Mouse (Mus musculus) neural tube, embryonic 11.5 days (tissue): ENCODE results near the gene Mybpc1. TPM values are rescaled to one million over a fixed set of nuclear protein-coding genes. Genes with fewer than 3 reads are reported as not detected.
"Not testable (repeated sequence)": the region's sequence is repeated elsewhere in the genome, so short reads cannot be mapped to it uniquely, and the experiment has no call there.

Experiments used
- ATAC-seq: fragments of 200-750 bp; cut with Nextera tagmentation; 2 replicates; pipeline ENCODE4 v1.8.0; 2017; ENCODE audit warnings: moderate number of reproducible peaks, mild to moderate bottlenecking, moderate TSS enrichment, moderate library complexity; ENCODE audit not compliant: insufficient read depth, low FRiP score, low TSS enrichment
- DNase-seq: peaks from one replicate; pipeline ENCODE4 v3.0.0-alpha.2; 2015; ENCODE audit warnings: low spot score
- H3K27ac ChIP-seq: fragments of 300-500 bp; sonication (generic); 2 replicates; pipeline ENCODE4 v1.5.1; 2014; ENCODE audit warnings: low read depth, mild to moderate bottlenecking, low read length
- H3K27me3 ChIP-seq: fragments of 300-500 bp; sonication (generic); 2 replicates; pipeline ENCODE4 v1.6.1; 2014; ENCODE audit warnings: mild to moderate bottlenecking, low read length, mixed read lengths; ENCODE audit not compliant: control insufficient read depth, insufficient read depth
- H3K36me3 ChIP-seq: fragments of 300-500 bp; sonication (generic); 2 replicates; pipeline ENCODE4 v1.6.1; 2014; ENCODE audit warnings: mild to moderate bottlenecking, low read length, moderate library complexity, mixed read lengths; ENCODE audit not compliant: control insufficient read depth, insufficient read depth
- H3K4me1 ChIP-seq: fragments of 300-500 bp; sonication (generic); 2 replicates; pipeline ENCODE4 v1.6.1; 2014; ENCODE audit warnings: low read length, mixed read lengths; ENCODE audit not compliant: control insufficient read depth, insufficient read depth
- H3K4me2 ChIP-seq: fragments of 300-500 bp; sonication (generic); 2 replicates; pipeline ENCODE4 v1.6.1; 2014; ENCODE audit warnings: low read depth, mild to moderate bottlenecking, moderate library complexity
- H3K4me3 ChIP-seq: fragments of 300-500 bp; sonication (generic); 2 replicates; pipeline ENCODE4 v1.5.1; 2014; ENCODE audit warnings: low read depth, low read length
- H3K9ac ChIP-seq: fragments of 300-500 bp; sonication (generic); 2 replicates; pipeline ENCODE4 v1.6.1; 2014; ENCODE audit warnings: mild to moderate bottlenecking, low read length
- H3K9me3 ChIP-seq: fragments of 300-500 bp; sonication (generic); 2 replicates; pipeline ENCODE4 v1.6.1; 2016; ENCODE audit warnings: low read length; ENCODE audit not compliant: control insufficient read depth
- WGBS: fragments of 180-500 bp; shearing (Covaris S2); extraction: QIAGEN DNeasy Blood & Tissue Kit; methylation state at CpG from one replicate; pipeline ENCODE4 v1.1.7; 2014; 5-methylcytosine and 5-hydroxymethylcytosine counted together
- polyA plus RNA-seq: library from polyadenylated mRNA; unstranded; fragments of >200 nt; fragmentation: Nextera tagmentation; extraction: Ambion mirVana; gene quantifications from 2 replicates; pipeline ENCODE4 v1.2.1, GENCODE M21; 2014

The Mybpc1 gene
- polyA plus RNA-seq, 1 experiment from 2014 or later = 18.8 TPM

DNA sequence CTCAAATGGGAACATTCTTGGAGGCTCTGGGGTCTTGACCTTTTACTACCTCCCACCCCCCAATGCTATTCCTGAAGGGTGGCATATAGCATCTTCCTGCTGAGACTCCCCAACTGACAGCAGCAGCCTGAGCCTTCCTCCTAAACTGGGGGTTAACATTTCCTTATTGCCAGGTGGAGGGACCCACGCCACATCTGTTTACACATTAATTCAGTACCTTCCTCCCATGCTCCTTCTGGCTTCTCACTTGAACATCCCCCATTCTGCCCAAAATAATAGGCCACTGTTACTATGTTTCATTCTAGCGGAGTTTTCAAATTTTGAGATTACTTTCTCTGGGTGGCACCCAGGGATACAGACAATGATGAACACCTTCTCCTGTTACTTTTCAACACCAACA, 80.9 kb downstream of the Mybpc1 start:
- DNase-seq = no peak
- Histone ChIP-seq H3K27me3 (no peaks in the 10 kb centered on the region), H3K9me3 (no peaks in the 10 kb centered on the region), H3K4me1 (no peaks in the 10 kb centered on the region), H3K9ac (no peak overlapping the region), H3K36me3 (no peaks in the 10 kb centered on the region), H3K4me2 (no peak overlapping the region), H3K4me3 (no peak overlapping the region), H3K27ac (no peak overlapping the region)
- ATAC-seq = no peak
- 87% methylated on average over 2 of the region's 2 CpGs for WGBS

DNA sequence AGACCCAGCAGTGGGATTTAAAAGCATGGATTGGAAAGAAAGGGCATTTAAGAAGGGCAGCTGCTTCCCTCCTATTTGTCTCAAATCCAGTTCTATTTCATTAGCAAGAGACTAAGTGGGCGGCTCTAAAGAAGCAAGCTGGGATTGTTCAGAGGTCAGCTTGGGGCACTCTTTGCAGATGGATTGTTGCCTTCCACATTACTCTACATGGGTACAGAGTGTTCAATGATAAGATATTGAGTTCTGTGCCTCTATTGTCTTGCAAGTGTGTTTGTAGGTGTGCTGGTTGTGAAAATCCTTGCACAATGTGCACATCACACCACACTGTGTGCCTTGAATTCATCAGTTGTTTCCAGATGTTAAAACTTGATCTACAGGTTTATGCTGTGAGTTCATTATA, 81.7 kb downstream of the Mybpc1 start:
- no peaks in the 10 kb centered on the region for H3K9me3 ChIP-seq
- H3K4me2 ChIP-seq = no peak overlapping the region
- H3K36me3 ChIP-seq = no peaks in the 10 kb centered on the region
- no peak overlapping the region for H3K9ac ChIP-seq
- no peaks in the 10 kb centered on the region for H3K27me3 ChIP-seq
- H3K4me1 ChIP-seq = no peaks in the 10 kb centered on the region
- DNase-seq = no peak
- no peak overlapping the region for H3K27ac ChIP-seq
- no peak overlapping the region for H3K4me3 ChIP-seq
- no peak for ATAC-seq
- 83% methylated on average over 1 of the region's 1 CpGs for WGBS

DNA sequence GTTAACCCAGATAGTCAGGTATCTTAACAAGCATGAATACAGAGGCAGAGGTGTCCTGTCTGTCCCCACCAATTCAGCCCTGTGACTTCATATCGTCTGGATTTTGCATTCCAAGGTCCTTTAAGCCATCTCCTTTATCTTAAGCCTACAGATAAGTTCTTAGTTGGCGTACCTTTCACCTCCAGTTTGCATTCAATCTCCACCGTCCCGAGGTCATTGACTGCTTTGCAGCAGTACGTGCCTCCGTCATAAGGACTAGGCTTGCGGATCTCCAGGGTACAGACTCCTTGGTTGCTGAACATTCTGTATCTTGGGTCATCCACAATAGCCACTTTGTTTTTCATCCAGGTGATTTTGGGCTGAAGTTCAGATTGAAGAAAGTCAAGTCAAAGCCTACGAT, 82.2 kb downstream of the Mybpc1 start:
- Histone ChIP-seq H3K27me3 (no peaks in the 10 kb centered on the region), H3K27ac (no peak overlapping the region), H3K9me3 (no peaks in the 10 kb centered on the region), H3K4me3 (no peak overlapping the region), H3K4me1 (no peaks in the 10 kb centered on the region), H3K9ac (no peak overlapping the region), H3K36me3 (no peaks in the 10 kb centered on the region), H3K4me2 (no peak overlapping the region)
- ATAC-seq = no peak
- DNase-seq = no peak
- WGBS = 92% methylated on average over 8 of the region's 8 CpGs

DNA sequence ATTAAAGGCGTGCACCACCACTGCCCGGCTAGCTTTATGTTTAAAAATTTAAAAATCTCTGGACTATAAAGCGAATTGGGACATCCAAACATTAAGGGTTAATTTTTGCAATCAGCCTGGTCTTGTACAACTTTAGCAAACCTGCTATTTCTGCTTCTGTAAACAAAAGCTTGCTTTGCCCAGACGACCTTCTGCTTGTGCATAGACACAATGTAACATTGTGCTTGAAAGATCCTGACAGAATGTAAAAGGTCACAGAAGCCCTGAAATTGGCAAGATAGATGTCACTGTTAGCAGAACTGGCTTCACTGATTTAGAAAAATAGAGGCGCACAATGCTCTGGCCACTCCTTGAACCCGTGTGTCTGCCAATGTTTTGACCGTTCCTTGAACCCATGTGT, 89.9 kb downstream of the Mybpc1 start:
- 88% methylated on average over 6 of the region's 7 CpGs for WGBS
- H3K4me1 ChIP-seq, H3K4me2 ChIP-seq, H3K9ac ChIP-seq, DNase-seq, H3K27me3 ChIP-seq, ATAC-seq, H3K27ac ChIP-seq, H3K9me3 ChIP-seq, H3K36me3 ChIP-seq, H3K4me3 ChIP-seq: not testable (repeated sequence)

DNA sequence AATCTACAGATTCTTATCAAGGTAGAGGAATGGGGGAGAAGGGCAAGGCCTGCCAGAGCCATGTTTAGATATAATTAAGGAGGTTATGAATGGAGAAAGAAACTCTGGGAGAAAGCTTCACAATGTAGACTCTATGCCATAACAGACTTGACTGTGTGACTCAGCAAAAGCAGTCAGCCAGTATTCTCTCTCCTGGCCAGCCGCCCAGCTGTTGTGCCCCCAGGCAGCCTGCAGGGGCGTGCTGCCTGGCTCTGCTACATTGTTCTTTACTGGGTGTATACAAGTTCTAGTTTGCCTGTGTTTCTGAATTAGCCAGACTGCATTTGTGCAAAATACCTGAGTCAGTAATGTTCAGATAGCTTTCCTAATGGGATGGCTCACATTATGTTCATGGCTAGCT, 90.5 kb downstream of the Mybpc1 start:
- WGBS = 63% methylated on average over 2 of the region's 2 CpGs
- H3K4me1 ChIP-seq = no peaks in the 10 kb centered on the region
- ATAC-seq (no peak), DNase-seq (no peak)
- H3K36me3 ChIP-seq = no peaks in the 10 kb centered on the region
- H3K4me3 ChIP-seq = no peak overlapping the region
- no peaks in the 10 kb centered on the region for H3K27me3 ChIP-seq
- no peak overlapping the region for H3K4me2 ChIP-seq
- H3K9me3 ChIP-seq = no peaks in the 10 kb centered on the region
- no peak overlapping the region for H3K9ac ChIP-seq
- H3K27ac ChIP-seq = no peak overlapping the region

DNA sequence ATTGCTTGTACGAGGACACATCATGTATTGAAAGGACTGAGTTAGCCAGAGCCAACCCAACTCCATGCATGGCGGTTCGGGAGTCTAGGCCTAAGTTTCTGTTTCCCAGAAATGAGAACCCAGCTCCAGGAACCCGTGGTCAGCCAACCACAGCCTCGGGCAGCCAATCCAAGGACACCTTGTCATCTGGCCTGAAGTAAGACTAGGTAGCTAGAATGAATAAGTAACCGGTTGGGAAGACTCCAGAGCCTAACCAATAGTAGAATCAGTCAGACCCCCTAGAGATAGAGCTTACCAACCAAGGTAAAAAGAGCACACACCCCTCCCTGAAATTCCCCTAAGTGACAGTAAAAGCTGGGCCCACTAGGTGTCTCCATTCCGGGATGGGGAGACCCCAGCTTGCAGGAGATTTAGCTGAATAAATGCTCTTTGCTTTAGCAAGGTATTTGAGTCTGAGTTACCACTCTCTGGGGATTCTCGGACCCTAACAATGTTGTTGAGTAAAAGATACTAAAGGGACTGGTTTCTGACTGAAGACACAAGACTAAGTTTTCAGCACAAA, 91.3 kb downstream of the Mybpc1 start:
- Histone ChIP-seq H3K4me1 (no peaks in the 10 kb centered on the region), H3K4me2 (no peak overlapping the region), H3K36me3 (no peaks in the 10 kb centered on the region), H3K4me3 (no peak overlapping the region), H3K27ac (no peak overlapping the region), H3K9me3 (no peaks in the 10 kb centered on the region), H3K9ac (no peak overlapping the region), H3K27me3 (no peaks in the 10 kb centered on the region)
- ATAC-seq (no peak), DNase-seq (no peak)
- 73% methylated on average over 8 of the region's 8 CpGs for WGBS

DNA sequence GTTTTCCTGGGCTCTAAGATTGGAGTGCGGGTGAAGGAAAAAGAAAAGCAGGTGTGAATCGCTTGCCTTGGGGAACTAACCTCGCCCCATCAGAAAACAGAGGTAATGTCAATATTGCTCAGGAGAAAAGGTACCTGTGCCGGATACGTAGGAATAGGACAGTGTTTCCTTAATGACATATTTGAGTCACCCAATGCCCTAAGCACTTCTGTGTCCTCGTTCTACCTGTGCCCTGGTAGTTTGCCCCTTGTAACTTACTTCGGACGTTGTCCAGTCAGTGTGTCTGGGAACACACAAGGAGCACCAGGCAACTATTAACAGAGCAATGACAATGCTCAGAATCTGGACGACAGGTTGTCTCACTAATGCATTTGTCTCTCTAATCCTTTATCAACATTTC, 93.6 kb downstream of the Mybpc1 start:
- no peak overlapping the region for H3K9ac ChIP-seq
- WGBS = 92% methylated on average over 9 of the region's 9 CpGs
- H3K27ac ChIP-seq = no peak overlapping the region
- H3K9me3 ChIP-seq = no peaks in the 10 kb centered on the region
- H3K4me2 ChIP-seq = no peak overlapping the region
- ATAC-seq (no peak), DNase-seq (no peak)
- no peaks in the 10 kb centered on the region for H3K4me1 ChIP-seq
- H3K27me3 ChIP-seq = no peaks in the 10 kb centered on the region
- H3K36me3 ChIP-seq = no peaks in the 10 kb centered on the region
- H3K4me3 ChIP-seq = no peak overlapping the region

DNA sequence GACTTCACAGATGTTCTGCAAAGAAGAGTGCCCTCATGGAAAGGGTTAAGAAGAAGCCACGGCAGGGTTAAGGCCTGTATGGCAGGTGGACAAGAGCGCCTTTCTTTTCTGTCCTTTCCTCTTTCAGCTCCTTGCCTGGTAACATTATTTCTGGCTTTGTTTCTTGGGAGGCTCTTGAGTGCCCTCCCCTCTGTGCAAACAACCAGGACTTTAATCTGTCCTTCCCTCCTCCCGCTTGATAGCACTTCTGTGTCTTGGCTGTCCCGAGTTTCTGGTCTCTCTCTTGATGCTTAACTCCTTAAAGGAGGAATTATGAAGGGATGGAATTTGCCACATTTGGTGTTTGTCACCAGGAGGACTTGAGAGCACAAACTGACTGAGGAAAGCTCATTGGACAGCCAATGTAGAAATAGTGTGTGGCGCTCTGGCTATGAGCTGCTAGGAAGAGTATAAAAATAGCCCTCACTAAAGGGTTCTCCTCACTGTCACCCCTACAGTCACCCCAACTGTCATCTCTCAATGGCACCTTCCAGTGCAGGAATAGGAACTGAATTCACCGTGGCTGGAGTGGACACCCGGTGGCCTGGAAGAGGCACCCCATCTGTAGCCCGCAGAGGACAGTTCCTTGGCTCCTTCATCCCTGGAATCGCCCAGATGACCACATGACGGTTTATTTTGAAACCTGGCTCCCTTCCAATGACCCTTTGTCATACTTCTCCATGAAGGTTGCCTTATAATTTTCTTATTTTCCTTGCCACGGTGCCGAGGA, 94.3 kb downstream of the Mybpc1 start:
- Histone ChIP-seq H3K36me3 (no peaks in the 10 kb centered on the region), H3K4me1 (no peaks in the 10 kb centered on the region), H3K9me3 (no peaks in the 10 kb centered on the region), H3K27ac (no peak overlapping the region), H3K9ac (no peak overlapping the region), H3K4me2 (no peak overlapping the region), H3K4me3 (no peak overlapping the region), H3K27me3 (no peaks in the 10 kb centered on the region)
- DNase-seq (no peak), ATAC-seq (no peak)
- 76% methylated on average over 12 of the region's 12 CpGs for WGBS

DNA sequence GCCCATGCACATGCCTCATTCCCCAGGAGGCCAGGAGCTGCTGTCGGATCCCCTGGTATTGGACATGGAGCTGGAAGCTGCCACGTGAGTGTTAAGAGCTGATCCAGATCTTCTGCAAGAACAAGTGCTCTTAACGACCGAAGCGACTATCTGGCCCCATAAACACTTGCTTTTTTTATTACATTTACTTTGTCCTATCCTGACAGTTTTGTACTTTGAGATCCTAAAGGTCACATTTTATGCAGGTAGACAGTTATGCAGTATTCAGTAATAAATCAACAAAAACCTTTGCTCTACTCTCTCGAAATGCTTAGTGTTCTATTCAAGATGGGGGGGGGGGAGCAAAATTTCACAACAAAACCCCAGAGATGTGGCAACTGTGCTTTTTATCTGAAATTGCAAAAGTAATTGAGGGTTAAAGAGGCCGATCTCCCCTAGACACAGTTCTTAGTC, 97.2 kb downstream of the Mybpc1 start:
- Histone ChIP-seq H3K27me3 (no peaks in the 10 kb centered on the region), H3K27ac (no peak overlapping the region), H3K4me1 (no peaks in the 10 kb centered on the region), H3K9me3 (no peaks in the 10 kb centered on the region), H3K4me2 (no peak overlapping the region), H3K36me3 (no peaks in the 10 kb centered on the region), H3K9ac (no peak overlapping the region), H3K4me3 (no peak overlapping the region)
- ATAC-seq (no peak), DNase-seq (no peak)
- 82% methylated on average over 7 of the region's 7 CpGs for WGBS
